Mouse (Mus musculus): ENCODE results near the gene Igf2bp1. TPM values are rescaled to one million over a fixed set of nuclear protein-coding genes. Genes with fewer than 3 reads are reported as not detected.

The Igf2bp1 gene
- 6.2 and 9.5 TPM in 2 replicates for polyA plus RNA-seq (2015; fragmentation: Nextera tagmentation; extraction: Ambion mirVana)

- WGBS: under 1% methylated on average over 65 of the region's 74 CpGs
- no peaks in the 10 kb centered on the region for H3K27me3 ChIP-seq (ENCODE audit: control insufficient read depth, insufficient read depth, low read depth, low read length)
- H3K36me3 ChIP-seq (ENCODE audit: control insufficient read depth, insufficient read depth, low read length): no peaks in the 10 kb centered on the region
- H3K27ac ChIP-seq (ENCODE audit: low read length): peak within 1 kb of the TSS; percentile 79
- peak within 1 kb of the TSS; percentile 75 for H3K9ac ChIP-seq (ENCODE audit: low read depth, low read length)
- H3K4me3 ChIP-seq (ENCODE audit: low read depth, low read length): peak within 1 kb of the TSS; percentile 48
- no peaks in the 10 kb centered on the region for H3K9me3 ChIP-seq (replicated peaks; ENCODE audit: control insufficient read depth, low read length, poor library complexity, severe bottlenecking)
- peaks cover 27% of the 10 kb centered on the region for H3K4me1 ChIP-seq (ENCODE audit: control insufficient read depth, insufficient read depth, low read length)
- peak; percentile 54; the same call in 1 of the 2 replicates for ATAC-seq
- peak within 1 kb of the TSS; percentile 87 for H3K4me2 ChIP-seq (ENCODE audit: low read length)
These were observed at the start of gene Igf2bp1 for GRCm38 (mm10) chr11:96005403-96006271. Igf2bp1 (minus strand) TSS chr11:96005940.

- Histone ChIP-seq H3K4me3 (ENCODE audit: low read depth, low read length) (no peak overlapping the region), H3K27me3 (ENCODE audit: control insufficient read depth, insufficient read depth, low read depth, low read length) (no peaks in the 10 kb centered on the region), H3K4me2 (ENCODE audit: low read length) (no peak overlapping the region), H3K9ac (ENCODE audit: low read depth, low read length) (no peak overlapping the region), H3K36me3 (ENCODE audit: control insufficient read depth, insufficient read depth, low read length) (peaks cover 42% of the 10 kb centered on the region), H3K27ac (ENCODE audit: low read length) (no peak overlapping the region), H3K9me3 (replicated peaks; ENCODE audit: control insufficient read depth, low read length, poor library complexity, severe bottlenecking) (no peaks in the 10 kb centered on the region), H3K4me1 (ENCODE audit: control insufficient read depth, insufficient read depth, low read length) (no peaks in the 10 kb centered on the region)
- WGBS: 95% methylated on average over 3 of the region's 3 CpGs
- no peak for ATAC-seq
These were observed 45.1 kb upstream of the Igf2bp1 start for GRCm38 (mm10) chr11:96050854-96051253.

GRCm38 (mm10) chr11:96049939-96050338, 44.2 kb upstream of the Igf2bp1 start:
- Histone ChIP-seq H3K9ac (ENCODE audit: low read depth, low read length) (no peak overlapping the region), H3K36me3 (ENCODE audit: control insufficient read depth, insufficient read depth, low read length) (peaks cover 42% of the 10 kb centered on the region), H3K4me2 (ENCODE audit: low read length) (no peak overlapping the region), H3K27me3 (ENCODE audit: control insufficient read depth, insufficient read depth, low read depth, low read length) (no peaks in the 10 kb centered on the region), H3K4me3 (ENCODE audit: low read depth, low read length) (no peak overlapping the region), H3K27ac (ENCODE audit: low read length) (no peak overlapping the region), H3K9me3 (replicated peaks; ENCODE audit: control insufficient read depth, low read length, poor library complexity, severe bottlenecking) (no peaks in the 10 kb centered on the region), H3K4me1 (ENCODE audit: control insufficient read depth, insufficient read depth, low read length) (no peaks in the 10 kb centered on the region)
- no peak for ATAC-seq
- WGBS: 92% methylated on average over 4 of the region's 4 CpGs

- Histone ChIP-seq H3K36me3 (ENCODE audit: control insufficient read depth, insufficient read depth, low read length) (peaks cover 38% of the 10 kb centered on the region), H3K4me3 (ENCODE audit: low read depth, low read length) (no peak overlapping the region), H3K9me3 (replicated peaks; ENCODE audit: control insufficient read depth, low read length, poor library complexity, severe bottlenecking) (no peaks in the 10 kb centered on the region), H3K4me1 (ENCODE audit: control insufficient read depth, insufficient read depth, low read length) (no peaks in the 10 kb centered on the region), H3K27ac (ENCODE audit: low read length) (no peak overlapping the region), H3K27me3 (ENCODE audit: control insufficient read depth, insufficient read depth, low read depth, low read length) (no peaks in the 10 kb centered on the region), H3K4me2 (ENCODE audit: low read length) (no peak overlapping the region), H3K9ac (ENCODE audit: low read depth, low read length) (no peak overlapping the region)
- ATAC-seq: no peak
- WGBS: 83% methylated on average over 4 of the region's 4 CpGs
These were observed 42.0 kb upstream of the Igf2bp1 start for GRCm38 (mm10) chr11:96047469-96048373.

DNA sequence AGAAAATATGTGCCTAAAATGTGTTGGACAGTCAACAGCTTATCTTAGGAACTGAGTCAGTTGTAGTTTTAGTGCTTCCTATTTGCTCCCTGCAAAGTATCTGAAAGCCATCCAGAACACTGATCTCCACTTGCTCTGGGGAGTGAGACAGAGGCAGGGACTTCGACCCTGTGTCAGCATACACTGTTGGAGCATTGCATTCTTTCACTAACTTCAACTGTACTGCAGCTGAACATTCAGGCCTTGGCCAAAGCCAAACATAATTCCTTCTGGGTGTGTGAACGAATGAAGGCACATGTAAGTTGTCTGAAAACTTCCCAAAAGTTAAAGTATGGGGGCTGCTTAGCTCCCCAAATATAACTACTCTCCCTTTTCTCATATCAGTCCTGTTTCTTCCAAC, 41.1 kb upstream of the Igf2bp1 start:
- H3K27ac ChIP-seq (ENCODE audit: low read length): no peak overlapping the region
- H3K4me1 ChIP-seq (ENCODE audit: control insufficient read depth, insufficient read depth, low read length): no peaks in the 10 kb centered on the region
- H3K9me3 ChIP-seq (replicated peaks; ENCODE audit: control insufficient read depth, low read length, poor library complexity, severe bottlenecking): no peaks in the 10 kb centered on the region
- no peaks in the 10 kb centered on the region for H3K27me3 ChIP-seq (ENCODE audit: control insufficient read depth, insufficient read depth, low read depth, low read length)
- no peak overlapping the region for H3K9ac ChIP-seq (ENCODE audit: low read depth, low read length)
- H3K4me3 ChIP-seq (ENCODE audit: low read depth, low read length): no peak overlapping the region
- WGBS: 83% methylated on average over 2 of the region's 2 CpGs
- ATAC-seq: no peak
- peaks cover 39% of the 10 kb centered on the region for H3K36me3 ChIP-seq (ENCODE audit: control insufficient read depth, insufficient read depth, low read length)
- H3K4me2 ChIP-seq (ENCODE audit: low read length): no peak overlapping the region

GRCm38 (mm10) chr11:96046028-96046427, 40.3 kb upstream of the Igf2bp1 start:
- WGBS: 89% methylated on average over 8 of the region's 8 CpGs
- ATAC-seq: no peak
- Histone ChIP-seq H3K27me3 (ENCODE audit: control insufficient read depth, insufficient read depth, low read depth, low read length) (no peaks in the 10 kb centered on the region), H3K4me3 (ENCODE audit: low read depth, low read length) (no peak overlapping the region), H3K9me3 (replicated peaks; ENCODE audit: control insufficient read depth, low read length, poor library complexity, severe bottlenecking) (no peaks in the 10 kb centered on the region), H3K4me1 (ENCODE audit: control insufficient read depth, insufficient read depth, low read length) (no peaks in the 10 kb centered on the region), H3K27ac (ENCODE audit: low read length) (no peak overlapping the region), H3K36me3 (ENCODE audit: control insufficient read depth, insufficient read depth, low read length) (peaks cover 36% of the 10 kb centered on the region), H3K9ac (ENCODE audit: low read depth, low read length) (no peak overlapping the region), H3K4me2 (ENCODE audit: low read length) (no peak overlapping the region)

DNA sequence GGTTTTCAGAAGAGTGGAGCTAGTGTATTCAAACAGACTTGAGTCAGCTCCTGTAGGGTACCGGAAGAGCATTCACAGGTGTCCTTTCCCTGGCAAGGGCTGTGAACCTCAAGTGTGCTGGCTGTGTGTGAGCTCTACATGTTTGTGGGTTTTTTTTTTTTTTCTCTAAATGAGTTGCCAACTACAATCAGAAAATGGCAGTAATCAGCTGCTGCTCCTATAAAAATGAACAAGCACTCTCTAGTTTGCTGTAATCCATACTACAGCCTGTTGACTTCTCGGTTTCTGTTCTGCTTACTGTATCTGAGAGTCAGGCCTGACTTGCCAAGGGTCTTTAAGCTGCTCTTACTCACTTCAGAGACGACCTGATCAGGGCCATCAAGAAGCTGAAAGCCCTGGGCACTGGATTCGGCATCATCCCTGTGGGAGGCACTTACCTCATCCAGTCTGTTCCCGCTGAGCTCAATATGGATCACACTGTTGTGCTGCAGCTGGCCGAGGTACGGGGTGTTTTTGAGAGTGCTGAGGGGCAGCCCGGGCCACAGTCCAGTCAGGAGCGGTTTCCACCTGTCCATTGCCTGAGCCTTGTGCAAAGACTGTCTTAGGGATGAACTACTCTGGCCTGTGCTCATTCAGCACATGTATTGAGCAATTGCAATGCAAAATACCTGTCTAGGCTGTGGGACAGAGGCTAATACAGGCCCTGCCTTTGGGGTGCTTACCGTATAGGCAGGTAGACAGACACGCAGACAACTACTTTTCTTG, 39.2 kb upstream of the Igf2bp1 start:
- Histone ChIP-seq H3K27ac (ENCODE audit: low read length) (no peak overlapping the region), H3K4me1 (ENCODE audit: control insufficient read depth, insufficient read depth, low read length) (no peaks in the 10 kb centered on the region), H3K27me3 (ENCODE audit: control insufficient read depth, insufficient read depth, low read depth, low read length) (no peaks in the 10 kb centered on the region), H3K9ac (ENCODE audit: low read depth, low read length) (no peak overlapping the region), H3K36me3 (ENCODE audit: control insufficient read depth, insufficient read depth, low read length) (peaks cover 37% of the 10 kb centered on the region), H3K4me3 (ENCODE audit: low read depth, low read length) (no peak overlapping the region), H3K9me3 (replicated peaks; ENCODE audit: control insufficient read depth, low read length, poor library complexity, severe bottlenecking) (no peaks in the 10 kb centered on the region), H3K4me2 (ENCODE audit: low read length) (no peak overlapping the region)
- no peak for ATAC-seq
- whole genome bisulfite sequencing: 87% methylated on average over 11 of the region's 11 CpGs

GRCm38 (mm10) chr11:96038560-96038959, 32.8 kb upstream of the Igf2bp1 start:
- 88% methylated on average over 1 of the region's 1 CpGs for WGBS
- no peak for ATAC-seq
- Histone ChIP-seq H3K4me3 (ENCODE audit: low read depth, low read length) (no peak overlapping the region), H3K36me3 (ENCODE audit: control insufficient read depth, insufficient read depth, low read length) (0 out of 2 replicates have a peak, but pooled peaks cover 12% of the 10 kb centered on the region), H3K9me3 (replicated peaks; ENCODE audit: control insufficient read depth, low read length, poor library complexity, severe bottlenecking) (no peaks in the 10 kb centered on the region), H3K4me1 (ENCODE audit: control insufficient read depth, insufficient read depth, low read length) (peaks cover 25% of the 10 kb centered on the region), H3K27ac (ENCODE audit: low read length) (no peak overlapping the region), H3K27me3 (ENCODE audit: control insufficient read depth, insufficient read depth, low read depth, low read length) (no peaks in the 10 kb centered on the region), H3K4me2 (ENCODE audit: low read length) (no peak overlapping the region), H3K9ac (ENCODE audit: low read depth, low read length) (no peak overlapping the region)

All from midbrain, embryonic 16.5 days (tissue).